Mouse (Mus musculus) brown adipose tissue, adult 24 weeks (tissue): ENCODE results near the gene Rplp2. TPM values are rescaled to one million over a fixed set of nuclear protein-coding genes. Genes with fewer than 3 reads are reported as not detected.

Experiments
- H3K27ac ChIP-seq: fragments of 200-500 bp; replicated peaks from 2 replicates; pipeline ENCODE4 v1.5.1; 2012; ENCODE audit warnings: low read depth, mild to moderate bottlenecking, low read length
- H3K4me1 ChIP-seq: fragments of 200-500 bp; 2 replicates; pipeline ENCODE4 v1.6.1; 2012; ENCODE audit warnings: low read length, mixed read lengths; ENCODE audit not compliant: control insufficient read depth, insufficient read depth, insufficient read length
- H3K4me3 ChIP-seq: fragments of 200-500 bp; 2 replicates; pipeline ENCODE4 v1.5.1; 2012; ENCODE audit warnings: low read depth, mild to moderate bottlenecking, low read length, moderate library complexity; ENCODE audit not compliant: insufficient read depth
- polyA plus RNA-seq: library from polyadenylated mRNA; stranded (reverse); fragments of >200 nt; gene quantifications from 2 replicates; pipeline ENCODE4 v1.2.4, GENCODE M21; 2012; ENCODE audit not compliant: missing spikeins, insufficient read depth, insufficient read length

The Rplp2 gene
- polyA plus RNA-seq, 1 experiment: 1,680 TPM

DNA sequence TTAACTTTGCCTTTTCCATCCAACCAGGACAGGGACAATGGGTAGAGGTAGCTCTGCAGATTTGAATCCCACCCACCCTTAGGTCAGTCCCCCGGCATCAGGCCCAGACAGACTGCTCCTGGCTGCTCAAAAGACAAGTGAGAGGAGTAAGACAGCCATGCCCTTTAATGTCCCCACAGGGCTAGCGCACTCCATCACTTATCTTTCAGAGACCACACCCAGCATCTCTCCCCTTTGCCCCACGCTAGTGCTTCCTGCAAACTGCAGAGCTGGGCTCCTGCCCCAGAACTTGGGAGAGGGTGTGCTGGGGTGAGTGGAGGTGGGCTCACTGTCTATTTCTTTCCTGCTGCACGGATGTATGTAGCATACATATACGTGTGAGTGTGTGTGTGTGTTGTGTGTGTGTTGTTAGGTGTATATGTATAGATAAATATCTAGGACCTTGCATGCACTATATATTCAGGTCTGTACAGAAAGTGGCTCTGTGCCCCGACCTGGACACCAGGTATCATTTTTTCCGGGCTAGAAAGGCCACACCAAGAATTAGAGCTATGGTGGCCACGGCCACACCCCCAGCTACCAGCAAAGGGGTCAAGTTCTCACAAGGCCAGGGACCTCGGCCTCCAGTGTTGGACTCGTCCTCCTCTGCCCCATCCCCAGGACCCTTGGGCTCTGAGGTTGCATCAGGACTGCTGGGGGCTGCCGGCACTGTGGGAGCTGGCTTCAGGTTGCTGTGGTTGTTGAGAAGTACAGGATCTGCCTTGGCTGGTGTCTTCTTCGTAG lies 20.0 kb upstream of the Rplp2 start:
- Histone ChIP-seq H3K27ac (no peak overlapping the region), H3K4me3 (no peak overlapping the region)

GRCm38 (mm10) chr7:141428701-141429100 lies 18.5 kb upstream of the Rplp2 start:
- Histone ChIP-seq H3K4me3 (no peak overlapping the region), H3K27ac (no peak overlapping the region), H3K4me1 (peaks cover 8% of the 10 kb centered on the region; the same call in 1 of the 2 replicates)

More for the DNA sequence above, 20.0 kb upstream of the Rplp2 start:
- H3K4me1 ChIP-seq: peaks cover 8% of the 10 kb centered on the region; the same call in 1 of the 2 replicates

DNA sequence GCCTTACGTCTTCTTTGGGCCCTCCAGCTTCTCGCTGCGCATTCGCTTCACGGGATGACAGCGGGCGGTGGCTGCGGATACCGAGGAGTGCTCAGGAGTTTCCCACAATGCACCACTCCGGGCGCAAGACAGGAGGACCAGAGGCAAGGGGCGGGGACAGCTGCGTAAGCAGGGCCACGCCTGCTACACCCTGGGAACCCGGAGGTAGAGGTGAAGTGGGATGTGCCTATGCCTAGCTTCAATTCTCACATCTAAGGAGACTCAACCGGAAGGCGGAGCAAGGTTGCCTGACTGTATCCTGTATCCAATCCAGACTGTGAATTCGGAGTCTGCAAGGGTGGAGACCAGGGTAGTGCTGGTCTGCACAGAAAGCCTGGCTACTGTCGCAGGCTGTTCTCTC lies 17.9 kb upstream of the Rplp2 start, which contains the start of gene Cend1:
Gene Cend1 (minus strand): TSS at position 182 of the 400 bp plus-strand sequence.
- peaks cover 11% of the 10 kb centered on the region; the same call in 1 of the 2 replicates for H3K4me1 ChIP-seq
- H3K27ac ChIP-seq: no peak within 1 kb of the TSS
- H3K4me3 ChIP-seq: peak within 1 kb of the TSS; percentile 16; the same call in 1 of the 2 replicates

DNA sequence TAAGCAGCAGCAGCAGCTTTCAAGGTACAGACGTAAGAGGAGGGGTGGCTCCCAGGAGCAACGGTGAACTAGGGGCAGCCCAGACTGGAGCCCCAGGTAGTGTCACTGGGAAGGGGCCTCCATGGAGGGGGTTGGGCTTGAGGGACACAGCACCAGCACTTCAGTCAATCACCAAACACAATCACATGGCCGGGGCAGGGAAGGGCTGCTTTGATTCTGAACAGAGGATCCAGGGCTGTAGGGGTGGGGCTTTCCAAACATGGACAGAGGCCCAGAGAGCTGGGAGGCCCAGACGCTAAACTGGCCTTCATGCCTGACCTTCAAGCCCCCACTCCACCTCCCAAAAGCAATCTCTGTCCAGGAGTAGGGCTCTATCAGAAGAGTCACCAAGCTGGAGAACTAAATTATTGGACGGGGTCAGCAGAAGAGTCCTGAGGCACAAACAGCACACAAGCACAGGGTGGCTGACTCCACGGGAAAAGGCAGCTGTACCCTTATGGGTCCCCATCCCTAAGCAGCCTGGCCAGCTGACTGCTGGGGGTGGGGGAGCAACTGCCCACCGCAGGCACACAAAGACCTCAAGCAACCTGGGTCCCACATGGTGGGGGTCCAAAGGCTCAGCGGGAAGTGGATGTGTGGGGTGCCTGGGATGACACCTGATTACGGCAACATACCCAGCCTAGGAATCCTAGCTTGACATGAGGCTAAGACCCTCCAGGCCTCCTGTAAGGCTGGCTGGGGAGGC lies 17.2 kb upstream of the Rplp2 start:
- Histone ChIP-seq H3K4me1 (peaks cover 11% of the 10 kb centered on the region; the same call in 1 of the 2 replicates), H3K4me3 (no peak overlapping the region), H3K27ac (no peak overlapping the region)

GRCm38 (mm10) chr7:141430585-141431240 lies 16.5 kb upstream of the Rplp2 start:
- Histone ChIP-seq H3K4me3 (no peak overlapping the region), H3K4me1 (peaks cover 15% of the 10 kb centered on the region), H3K27ac (no peak overlapping the region)

GRCm38 (mm10) chr7:141431434-141432185 lies 15.6 kb upstream of the Rplp2 start:
- Histone ChIP-seq H3K27ac (peak overlapping the region; percentile 93; the same call in 1 of the 2 replicates), H3K4me3 (no peak overlapping the region), H3K4me1 (peaks cover 22% of the 10 kb centered on the region)

- H3K27ac ChIP-seq: peak overlapping the region; percentile 93
- H3K4me3 ChIP-seq: peak overlapping the region; percentile 37; the same call in 1 of the 2 replicates
- peaks cover 24% of the 10 kb centered on the region for H3K4me1 ChIP-seq
Measured at GRCm38 (mm10) chr7:141432186-141432611, 15.0 kb upstream of the Rplp2 start.

DNA sequence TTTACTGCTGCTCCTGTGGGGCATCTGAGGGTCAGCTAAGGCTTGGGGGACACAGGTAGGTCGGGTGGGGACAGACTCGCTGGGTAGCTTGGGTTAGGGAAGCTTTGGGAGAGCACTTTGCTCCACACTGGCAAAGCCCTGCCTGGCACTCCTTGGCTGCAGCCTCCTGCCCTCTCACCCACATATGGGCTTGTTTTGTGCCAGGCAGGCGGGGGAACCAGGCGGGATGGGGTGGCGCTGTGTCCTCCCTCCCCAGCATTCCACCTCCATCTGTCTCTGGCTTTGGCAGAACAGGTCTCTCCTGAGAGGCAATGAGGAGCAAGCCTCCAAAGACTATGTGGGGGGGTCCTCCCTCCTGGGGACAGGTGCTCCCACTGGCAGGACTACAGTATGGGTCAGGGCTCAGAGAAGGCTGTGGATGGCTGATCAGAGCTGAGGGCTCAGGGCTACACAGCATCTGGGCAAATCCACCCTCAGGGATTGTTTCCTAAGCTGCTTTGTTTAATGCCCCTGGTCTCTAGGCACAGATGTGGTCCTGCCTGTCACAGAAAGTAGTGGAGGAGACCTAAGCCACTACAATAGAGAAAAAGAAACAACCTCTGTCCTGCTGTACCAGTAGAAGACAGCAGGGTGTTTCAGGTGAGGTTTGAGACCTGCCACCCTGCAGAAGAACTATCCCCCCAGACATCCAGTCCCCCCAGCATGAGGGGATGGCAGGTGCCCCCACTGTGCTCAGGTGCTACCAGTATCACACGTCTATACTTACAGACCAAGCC lies 14.2 kb upstream of the Rplp2 start:
- H3K27ac ChIP-seq: peak overlapping the region; percentile 93
- peaks cover 24% of the 10 kb centered on the region for H3K4me1 ChIP-seq
- peak overlapping the region; percentile 37 for H3K4me3 ChIP-seq

GRCm38 (mm10) chr7:141433517-141434400 lies 13.4 kb upstream of the Rplp2 start:
- peak overlapping the region; percentile 40 for H3K27ac ChIP-seq
- H3K4me1 ChIP-seq: peaks cover 24% of the 10 kb centered on the region
- peak overlapping the region; percentile 69 for H3K4me3 ChIP-seq

- H3K4me1 ChIP-seq: peaks cover 17% of the 10 kb centered on the region
- H3K4me3 ChIP-seq: peak overlapping the region; percentile 69
- peak overlapping the region; percentile 53 for H3K27ac ChIP-seq
Measured at GRCm38 (mm10) chr7:141434464-141434863, 12.7 kb upstream of the Rplp2 start.

DNA sequence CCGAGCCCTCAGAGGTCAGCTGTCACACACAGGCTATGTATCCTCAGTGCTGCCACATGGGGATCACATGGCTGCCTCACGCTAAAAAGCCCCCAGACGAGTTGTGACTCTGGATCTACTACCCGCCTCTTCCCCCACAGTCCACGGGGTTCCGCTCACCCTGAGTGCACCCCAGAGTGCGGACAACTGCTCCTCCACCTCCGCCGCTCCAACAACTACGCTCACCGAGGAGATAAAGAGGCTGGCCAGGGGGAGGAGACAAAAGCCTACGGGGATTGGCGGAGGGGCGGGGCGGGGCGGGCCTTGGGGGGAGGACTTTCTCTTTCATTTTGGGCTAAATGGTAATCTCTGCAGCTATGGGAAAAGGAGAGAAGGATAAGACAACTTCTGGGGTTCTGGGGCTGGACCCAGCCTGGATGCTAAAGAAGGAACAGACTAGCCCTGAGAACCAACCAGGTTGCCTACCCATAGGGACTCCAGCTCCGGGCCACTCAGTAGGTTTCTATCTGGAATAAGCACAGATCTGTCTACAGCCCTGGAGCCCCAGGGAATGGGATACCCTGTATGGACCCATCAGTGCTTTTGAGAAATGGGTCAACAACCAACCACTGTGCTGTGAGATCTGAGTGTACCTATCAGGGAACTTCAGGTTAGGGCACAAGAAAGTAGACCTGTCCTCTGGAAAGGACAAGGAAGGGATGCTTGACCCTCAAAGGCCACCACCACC lies 11.9 kb upstream of the Rplp2 start:
- H3K4me3 ChIP-seq: peak overlapping the region; percentile 69
- peak overlapping the region; percentile 53 for H3K27ac ChIP-seq
- peaks cover 16% of the 10 kb centered on the region for H3K4me1 ChIP-seq

DNA sequence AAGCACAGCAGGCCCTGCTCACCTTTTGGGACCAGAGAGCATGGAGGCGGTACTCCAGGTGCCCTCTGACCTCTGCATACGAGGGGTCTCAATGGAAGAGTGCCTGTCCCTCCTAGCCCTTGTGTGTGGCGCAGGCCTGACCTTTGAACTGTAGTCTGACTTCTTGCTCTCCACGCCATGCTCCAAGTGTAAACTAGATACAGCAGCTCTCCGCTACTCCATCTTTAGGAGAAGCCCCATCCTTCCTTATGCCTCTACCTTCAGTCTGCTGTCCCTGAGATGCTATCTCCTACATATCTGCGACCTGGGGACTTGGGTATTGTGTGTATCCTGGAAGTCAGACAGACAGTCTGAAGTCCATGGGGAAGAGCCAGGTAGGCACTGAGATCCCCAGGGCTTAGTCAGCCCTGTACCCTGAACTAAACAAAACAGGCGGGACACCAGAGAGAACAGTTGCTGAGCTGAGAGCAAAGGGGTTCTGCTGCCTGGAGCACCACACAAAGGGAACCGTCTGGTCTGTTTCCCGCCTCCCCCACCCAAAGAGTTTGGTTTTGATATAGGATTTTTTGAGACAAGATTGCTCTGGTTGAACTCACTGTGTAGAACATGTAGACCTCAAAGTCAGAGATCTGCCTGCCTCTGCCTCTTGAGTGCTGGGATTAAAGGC lies 11.2 kb upstream of the Rplp2 start:
- H3K27ac ChIP-seq: peak overlapping the region; percentile 36
- H3K4me1 ChIP-seq: peaks cover 16% of the 10 kb centered on the region
- H3K4me3 ChIP-seq: peak overlapping the region; percentile 51
